Mouse (Mus musculus) stomach, postnatal 0 days (tissue): ENCODE results near the gene Plekha4.

ENCODE experiments used
- CTCF ChIP-seq: IDR thresholded peaks from 2 replicates; pipeline ENCODE4 v1.5.1; 2016; ENCODE audit warnings: antibody characterized with exemption, low read depth, mild to moderate bottlenecking, moderate library complexity
- EP300 ChIP-seq: optimal IDR thresholded peaks from 2 replicates; pipeline ENCODE3; 2016; ENCODE audit warnings: antibody characterized with exemption

DNA sequence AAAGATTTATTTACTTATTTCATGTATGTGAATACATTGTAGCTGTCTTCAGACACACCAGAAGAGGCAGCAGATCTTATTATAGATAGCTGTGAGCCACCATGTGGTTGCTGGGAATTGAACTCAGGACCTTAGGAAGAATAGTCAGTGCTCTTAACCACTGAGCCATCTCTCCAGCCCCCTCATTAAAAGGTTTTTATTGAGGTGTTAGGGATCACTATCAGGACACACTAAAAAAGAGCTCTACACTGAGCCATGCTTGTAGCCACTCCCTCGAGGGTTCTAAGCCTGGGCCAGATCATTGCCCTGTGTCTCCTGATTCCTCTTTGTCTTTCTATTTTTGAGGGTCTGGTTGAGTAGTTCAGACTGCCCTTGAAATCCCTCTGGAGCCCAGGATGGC is 49.7 kb upstream of the Plekha4 start:
- TF ChIP-seq CTCF (no peak), EP300 (no peak)
